Mouse (Mus musculus) liver (tissue): ENCODE data around the gene Olfr1239.

Experiments used
- DNase-seq: peaks from one replicate; pipeline ENCODE4 v3.0.0-alpha.2; 2020; ENCODE audit warnings: mixed read lengths

The Olfr1239 gene

DNA sequence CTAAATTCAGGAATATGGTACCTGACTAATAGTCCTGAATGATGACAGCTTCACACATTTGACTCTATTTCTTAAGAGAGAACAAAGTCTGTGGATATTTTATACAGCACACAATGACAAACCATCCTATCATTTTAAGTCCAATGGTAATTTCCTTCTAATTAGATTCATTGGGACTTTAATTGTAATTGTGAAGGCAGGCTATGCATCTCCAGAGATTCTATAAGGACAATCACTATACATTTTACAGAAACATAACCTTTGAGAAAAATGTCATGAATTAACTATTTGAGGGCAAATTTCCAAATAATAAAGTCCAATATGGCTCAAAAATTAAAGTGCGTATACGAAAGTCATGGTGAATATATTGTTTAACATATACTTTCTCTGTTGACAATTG lies at the start of gene Olfr1239:
Gene Olfr1239, minus strand, starts transcription at position 101 of the 400 bp plus-strand sequence.
- no peak for DNase-seq

DNA sequence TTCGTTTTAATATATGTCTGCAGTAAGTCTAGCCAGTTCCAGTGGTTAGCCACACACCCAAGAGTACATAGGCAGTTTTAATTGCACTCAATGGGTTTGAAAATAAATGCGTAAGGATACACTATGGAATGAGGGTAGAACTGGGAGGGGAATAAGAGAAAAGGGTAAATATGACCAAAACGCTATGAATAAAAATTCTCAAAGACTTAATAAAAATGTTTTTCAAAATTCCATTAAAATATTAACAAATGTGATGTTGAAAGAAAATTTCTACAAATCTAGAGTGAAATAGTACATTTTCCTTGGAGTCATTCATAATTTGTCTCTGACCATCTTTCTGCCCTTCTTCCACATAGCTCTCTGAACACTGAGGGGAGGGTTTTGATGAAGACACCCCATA lies 22.7 kb upstream of the Olfr1239 start, which contains the start of gene Olfr1240:
Gene Olfr1240, minus strand, starts transcription at position 101 of the 400 bp plus-strand sequence.
- DNase-seq: no peak

DNA sequence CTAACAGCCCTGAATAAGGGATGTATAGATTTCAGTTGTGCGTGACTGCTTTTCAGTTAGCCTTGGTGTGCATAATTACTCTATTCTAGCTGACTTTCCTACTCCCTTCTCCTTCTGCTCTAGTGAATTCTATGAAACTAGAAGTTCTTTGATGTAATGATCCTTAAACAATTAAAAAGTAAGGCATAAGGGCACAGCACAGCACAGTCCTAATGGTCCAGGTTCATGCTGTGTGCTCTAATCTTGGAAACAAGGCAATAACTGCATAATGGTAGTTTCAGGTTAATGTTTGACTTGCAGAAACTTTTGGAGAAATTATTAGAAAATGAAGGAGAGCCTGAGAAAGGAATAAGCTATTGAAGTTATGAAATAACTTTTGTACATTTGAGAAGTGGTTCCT lies 5.7 kb downstream of the Olfr1239 start:
- DNase-seq: no peak

DNA sequence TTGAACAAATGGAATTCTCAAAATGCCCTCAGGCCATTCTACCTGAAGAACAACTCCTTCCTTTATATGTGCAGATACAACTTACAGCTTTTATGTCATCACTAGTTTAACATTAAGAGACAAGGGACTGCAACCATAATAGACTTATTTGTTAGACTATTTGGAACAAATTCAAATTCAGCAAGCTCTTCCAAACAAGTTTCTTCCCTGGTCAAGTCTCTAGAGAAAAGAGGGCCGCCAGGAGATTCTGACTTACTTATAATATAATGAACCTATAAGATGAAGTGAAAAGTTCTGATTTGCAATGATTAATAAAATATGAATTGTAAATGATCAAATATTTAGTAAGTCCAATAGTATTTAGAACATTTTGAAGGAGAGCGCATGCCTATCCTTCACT lies 10.6 kb downstream of the Olfr1239 start, which contains the start of gene Olfr1238:
Gene Olfr1238, minus strand, starts transcription at position 101 of the 400 bp plus-strand sequence.
- DNase-seq: no peak

DNA sequence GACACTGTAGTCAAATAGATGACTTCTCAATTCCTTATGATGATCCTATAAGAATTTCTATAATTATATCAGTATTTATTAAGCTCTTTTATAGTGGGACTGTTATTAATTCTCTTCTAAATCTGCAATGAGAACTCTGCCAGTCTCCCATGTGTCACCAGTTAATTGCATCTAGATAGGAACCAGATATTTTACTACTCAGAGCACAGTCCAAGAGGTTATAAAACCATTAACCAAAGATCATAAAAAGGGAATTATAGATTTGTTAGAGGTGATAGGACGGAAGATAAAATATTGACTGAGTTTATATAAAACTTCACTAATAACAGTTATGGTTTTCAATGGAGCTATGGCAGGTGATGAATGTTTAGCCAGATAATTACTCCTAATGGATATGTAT lies 19.3 kb downstream of the Olfr1239 start:
- DNase-seq: no peak
